In genomic region chr12:17495858-17496451, GRCm38 (mm10) we compare ENCODE assay signal across 8 mouse cellular contexts. TPM values are rescaled to one million over a fixed set of nuclear protein-coding genes. Genes with fewer than 3 reads are reported as not detected.
DNase-seq lines count a peak whose midpoint lies in the region; ATAC-seq lines count a peak whose summit lies in the region.

No protein-coding gene starts in this region.

- no peaks in the 10 kb centered on the region; the same call in 1 of the 2 replicates for H3K27me3 ChIP-seq in heart, embryonic 11.5 days (ENCODE audit: control insufficient read depth, insufficient read depth, low read length)
- no peaks in the 10 kb centered on the region for H3K27me3 ChIP-seq in neural tube, embryonic 13.5 days

- peak; percentile 76 for ATAC-seq in heart, embryonic 11.5 days (replicated peaks; ENCODE audit: insufficient number of reproducible peaks, low FRiP score, low TSS enrichment)
- ATAC-seq in neural tube, embryonic 13.5 days (ENCODE audit: low read depth): peak; percentile 75
- no peak for ATAC-seq in inflammation-experienced regulatory T-cells, adult 6 months

- peak overlapping the region; percentile 24; the same call in 1 of the 2 replicates for H3K4me2 ChIP-seq in heart, embryonic 11.5 days
- 0 out of 2 replicates have a peak overlapping the region, but pooled peaks have one; percentile 11 for H3K4me2 ChIP-seq in neural tube, embryonic 13.5 days

- H3K9me3 ChIP-seq in heart, embryonic 11.5 days (replicated peaks; ENCODE audit: control insufficient read depth, low read length): no peaks in the 10 kb centered on the region
- H3K9me3 ChIP-seq in neural tube, embryonic 13.5 days: no peaks in the 10 kb centered on the region

- no peak for DNase-seq in heart, postnatal 25 days (ENCODE audit: low spot score)
- peak; percentile 77 for DNase-seq in adrenal gland, postnatal 10 days
- peak; percentile 46 to 70 for DNase-seq in heart, postnatal 10 days
- DNase-seq in kidney, postnatal 36 days: peak; percentile 70 to 72
- DNase-seq in urinary bladder, adult 18-20 months (ENCODE audit: low spot score in 2 of 2): no peak

- H3K9ac ChIP-seq in heart, embryonic 11.5 days (ENCODE audit: low read depth, low read length): no peak overlapping the region
- H3K9ac ChIP-seq in neural tube, embryonic 13.5 days: peak overlapping the region; percentile 17; the same call in 1 of the 2 replicates

- H3K4me1 ChIP-seq in heart, embryonic 11.5 days (ENCODE audit: control insufficient read depth, insufficient read depth, low read length): peaks cover 8% of the 10 kb centered on the region
- peaks cover 13% of the 10 kb centered on the region for H3K4me1 ChIP-seq in neural tube, embryonic 13.5 days (replicated peaks)

- intact Hi-C loops in heart, postnatal 25 days (cut with DNase I): no loop called here
- intact Hi-C loops in heart, postnatal 10 days (cut with DNase I): no loop called here

- no peak overlapping the region for H3K27ac ChIP-seq in heart, embryonic 11.5 days (ENCODE audit: low read depth, low read length)
- H3K27ac ChIP-seq in neural tube, embryonic 13.5 days (replicated peaks): no peak overlapping the region

- no peak overlapping the region for H3K4me3 ChIP-seq in heart, embryonic 11.5 days (ENCODE audit: low read depth, low read length)
- H3K4me3 ChIP-seq in neural tube, embryonic 13.5 days: no peak overlapping the region

- no peaks in the 10 kb centered on the region for H3K36me3 ChIP-seq in heart, embryonic 11.5 days (ENCODE audit: control insufficient read depth, insufficient read depth, low read length)
- H3K36me3 ChIP-seq in neural tube, embryonic 13.5 days: no peaks in the 10 kb centered on the region

- WGBS in heart, embryonic 11.5 days (ENCODE audit: insufficient replicate concordance): 18% methylated on average over 8 of the region's 8 CpGs
- WGBS in neural tube, embryonic 13.5 days: 21% methylated on average over 8 of the region's 8 CpGs

RNA-seq across cellular contexts. Expression of gene Odc1, which starts 48.6 kb away (rescaled TPM):
- polyA plus RNA-seq in heart, embryonic 11.5 days (2014; fragmentation: Nextera tagmentation; extraction: Ambion mirVana): 158 and 159 TPM in 2 replicates
- 10 to 100 TPM; 69.3 to 72.3 TPM for total RNA-seq in heart, postnatal 25 days (2021)
- 100 to 1,000 TPM; 149 to 195 TPM for total RNA-seq in adrenal gland, postnatal 10 days (2021)
- 10 to 100 TPM; 82.0 to 90.0 TPM for total RNA-seq in heart, postnatal 10 days (2021)
- polyA plus RNA-seq in neural tube, embryonic 13.5 days (2015; fragmentation: Nextera tagmentation; extraction: Ambion mirVana): 133 and 157 TPM in 2 replicates
- polyA plus RNA-seq in inflammation-experienced regulatory T-cells, adult 6 months (2017; shearing (Covaris generic)): 10 to 100 TPM; 15.3 to 37.6 (median 24.0) TPM

Comparison
In these comparisons a context has a peak if more than half of its experiments do, and no peak if none do; other contexts are left out.
1. DNase-seq: peak in adrenal gland, postnatal 10 days (single experiment), heart, postnatal 10 days (2 of 2) and kidney, postnatal 36 days (2 of 2); none in heart, postnatal 25 days (single experiment) and urinary bladder, adult 18-20 months (0 of 2).